ENCODE assay signal across 10 mouse cellular contexts in genomic region chr4:41676248-41677005, GRCm38 (mm10). TPM values are rescaled to one million over a fixed set of nuclear protein-coding genes. Genes with fewer than 3 reads are reported as not detected.
DNase-seq lines count a peak whose midpoint lies in the region; ATAC-seq and TF ChIP-seq lines count a peak whose summit lies in the region.
"Had no signal": no experiment of that assay in that cellular context is flagged by ENCODE, and none has a peak within 500 bp of the region (broad histone marks: within the 10 kb centered on the region; RNA-seq: fewer than 3 reads in every experiment).

No protein-coding gene starts in this region.

- peak; percentile 77; the same call in 1 of the 2 replicates for ATAC-seq in kidney, postnatal 0 days (replicated peaks; ENCODE audit: low FRiP score, low read depth)
- ATAC-seq in midbrain, embryonic 12.5 days (ENCODE audit: low FRiP score, low read depth): no peak

- no peaks in the 10 kb centered on the region; the same call in 1 of the 2 replicates for H3K27me3 ChIP-seq in kidney, postnatal 0 days (ENCODE audit: insufficient read depth, low read length)
- no peaks in the 10 kb centered on the region for H3K27me3 ChIP-seq in kidney, adult 2 months (replicated peaks; ENCODE audit: control insufficient read depth, insufficient read depth, low read length)
- H3K27me3 ChIP-seq in embryonic facial prominence, embryonic 10.5 days (replicated peaks; ENCODE audit: low read depth, poor library complexity, severe bottlenecking): peaks cover 73% of the 10 kb centered on the region
- no peaks in the 10 kb centered on the region for H3K27me3 ChIP-seq in midbrain, embryonic 12.5 days
- H3K27me3 ChIP-seq in limb, embryonic 10.5 days (ENCODE audit: low read depth, poor library complexity, severe bottlenecking): peaks cover 100% of the 10 kb centered on the region
- H3K27me3 ChIP-seq: embryonic facial prominence, embryonic 12.5 days had no signal

- peak overlapping the region; percentile 40; the same call in 1 of the 2 replicates for H3K27ac ChIP-seq in kidney, postnatal 0 days
- H3K27ac ChIP-seq in kidney, adult 2 months (ENCODE audit: insufficient read depth, low read depth, low read length): no peak overlapping the region
- H3K27ac ChIP-seq in embryonic facial prominence, embryonic 10.5 days (replicated peaks): peak overlapping the region; percentile 26; the same call in 1 of the 2 replicates
- peak overlapping the region; percentile 61 for H3K27ac ChIP-seq in midbrain, embryonic 12.5 days (replicated peaks)
- no peak overlapping the region for H3K27ac ChIP-seq in limb, embryonic 10.5 days
- H3K27ac ChIP-seq: embryonic facial prominence, embryonic 12.5 days had no signal

- H3K4me1 ChIP-seq in kidney, postnatal 0 days (replicated peaks; ENCODE audit: insufficient read depth, low read length): peaks cover 41% of the 10 kb centered on the region
- peaks cover 5% of the 10 kb centered on the region; the same call in 1 of the 2 replicates for H3K4me1 ChIP-seq in kidney, adult 2 months (ENCODE audit: control insufficient read depth, insufficient read depth, low read length)
- H3K4me1 ChIP-seq in embryonic facial prominence, embryonic 10.5 days: peaks cover 86% of the 10 kb centered on the region
- H3K4me1 ChIP-seq in midbrain, embryonic 12.5 days: peaks cover 97% of the 10 kb centered on the region
- peaks cover 61% of the 10 kb centered on the region for H3K4me1 ChIP-seq in limb, embryonic 10.5 days

- TF ChIP-seq POLR2A in kidney, adult 2 months (IDR thresholded peaks at IDR 0.05; ENCODE audit: low read depth, low read length): no peak

- DNase-seq in kidney, postnatal 0 days (ENCODE audit: low spot score): no peak
- no peak for DNase-seq in kidney, adult 2 months
- peak; percentile 65 to 70 for DNase-seq in adrenal gland, postnatal 36 days
- DNase-seq in embryonic facial prominence, embryonic 10.5 days (ENCODE audit: low spot score): no peak
- no peak for DNase-seq in left cerebral cortex, adult 9 months (ENCODE audit: low spot score in 2 of 2)
- no peak for DNase-seq in layer of hippocampus, adult 11-12 months (ENCODE audit: low spot score)
- no peak for DNase-seq in limb, embryonic 10.5 days (ENCODE audit: low spot score)

- no peak overlapping the region for H3K4me3 ChIP-seq in kidney, postnatal 0 days (replicated peaks; ENCODE audit: low read depth, low read length)
- no peak overlapping the region for H3K4me3 ChIP-seq in kidney, adult 2 months (ENCODE audit: insufficient read depth, low read depth, low read length)
- no peak overlapping the region for H3K4me3 ChIP-seq in embryonic facial prominence, embryonic 10.5 days
- no peak overlapping the region for H3K4me3 ChIP-seq in midbrain, embryonic 12.5 days
- no peak overlapping the region for H3K4me3 ChIP-seq in limb, embryonic 10.5 days
- H3K4me3 ChIP-seq: embryonic facial prominence, embryonic 12.5 days had no signal

- no peaks in the 10 kb centered on the region for H3K36me3 ChIP-seq in kidney, postnatal 0 days (ENCODE audit: insufficient read depth, low read length)
- H3K36me3 ChIP-seq in kidney, adult 2 months (ENCODE audit: control insufficient read depth, insufficient read depth, low read length): no peaks in the 10 kb centered on the region
- H3K36me3 ChIP-seq in embryonic facial prominence, embryonic 10.5 days (replicated peaks): peaks cover 27% of the 10 kb centered on the region; the same call in 1 of the 2 replicates
- H3K36me3 ChIP-seq in midbrain, embryonic 12.5 days: peaks cover 26% of the 10 kb centered on the region; the same call in 1 of the 2 replicates
- peaks cover 8% of the 10 kb centered on the region; the same call in 1 of the 2 replicates for H3K36me3 ChIP-seq in limb, embryonic 10.5 days
- H3K36me3 ChIP-seq: embryonic facial prominence, embryonic 12.5 days had no signal

- H3K4me2 ChIP-seq in kidney, postnatal 0 days (ENCODE audit: low read length): no peak overlapping the region
- H3K4me2 ChIP-seq in midbrain, embryonic 12.5 days (replicated peaks): no peak overlapping the region
- H3K4me2 ChIP-seq: embryonic facial prominence, embryonic 12.5 days had no signal

- no peak overlapping the region for H3K9ac ChIP-seq in kidney, postnatal 0 days (ENCODE audit: low read depth, low read length)
- H3K9ac ChIP-seq in midbrain, embryonic 12.5 days (replicated peaks): peak overlapping the region; percentile 39; the same call in 1 of the 2 replicates

- WGBS in kidney, postnatal 0 days: 56% methylated on average over 17 of the region's 17 CpGs
- WGBS in kidney, adult 2 months: 57% methylated on average over 17 of the region's 17 CpGs
- 67% methylated on average over 17 of the region's 17 CpGs for WGBS in embryonic facial prominence, embryonic 10.5 days
- 75% methylated on average over 17 of the region's 17 CpGs for WGBS in midbrain, embryonic 12.5 days
- WGBS in limb, embryonic 10.5 days: 68% methylated on average over 17 of the region's 17 CpGs

- TF ChIP-seq CTCF in kidney, postnatal 0 days (IDR thresholded peaks at IDR 0.05; ENCODE audit: low read depth): no peak
- TF ChIP-seq CTCF in kidney, adult 2 months (conservative IDR thresholded peaks at IDR 0.05; ENCODE audit: insufficient read depth, insufficient read length, low read depth, low read length): no peak

- H3K9me3 ChIP-seq in kidney, postnatal 0 days (replicated peaks; ENCODE audit: low read length): no peaks in the 10 kb centered on the region
- no peaks in the 10 kb centered on the region for H3K9me3 ChIP-seq in embryonic facial prominence, embryonic 10.5 days
- H3K9me3 ChIP-seq in midbrain, embryonic 12.5 days: no peaks in the 10 kb centered on the region
- no peaks in the 10 kb centered on the region for H3K9me3 ChIP-seq in limb, embryonic 10.5 days (replicated peaks)
- H3K9me3 ChIP-seq: embryonic facial prominence, embryonic 12.5 days had no signal

RNA-seq across cellular contexts. Expression of gene Cntfr, which starts 20.5 kb away (rescaled TPM):
- 8.6 and 8.7 TPM in 2 replicates for polyA plus RNA-seq in kidney, postnatal 0 days (2015; fragmentation: Nextera tagmentation; extraction: Ambion mirVana)
- polyA plus RNA-seq in kidney, adult 2 months (2012; rRNA removed): 15.4 and 15.9 TPM in 2 replicates
- total RNA-seq in adrenal gland, postnatal 36 days (2021): 10 to 100 TPM; 39.3 to 40.3 TPM
- 8.6 and 11.1 TPM in 2 replicates for polyA plus RNA-seq in embryonic facial prominence, embryonic 10.5 days (2016; fragmentation: Nextera tagmentation; extraction: Ambion mirVana)
- polyA plus RNA-seq in midbrain, embryonic 12.5 days (2016; fragmentation: Nextera tagmentation; extraction: Ambion mirVana): 35.0 and 43.5 TPM in 2 replicates
- polyA plus RNA-seq in limb, embryonic 10.5 days (2016; fragmentation: Nextera tagmentation; extraction: Ambion mirVana): 6.1 and 7.8 TPM in 2 replicates
- total RNA-seq: megakaryocyte-erythroid progenitor cell, adult 5-6 weeks had no signal

RNA-seq across cellular contexts. Expression of gene Il11ra1, which starts 23.4 kb away (rescaled TPM):
- 157 and 159 TPM in 2 replicates for polyA plus RNA-seq in kidney, postnatal 0 days (2015; fragmentation: Nextera tagmentation; extraction: Ambion mirVana)
- 125 and 126 TPM in 2 replicates for polyA plus RNA-seq in kidney, adult 2 months (2012; rRNA removed)
- total RNA-seq in adrenal gland, postnatal 36 days (2021): 10 to 100 TPM; 79.1 to 85.0 TPM
- 146 and 188 TPM in 2 replicates for polyA plus RNA-seq in embryonic facial prominence, embryonic 10.5 days (2016; fragmentation: Nextera tagmentation; extraction: Ambion mirVana)
- 63.1 and 76.5 TPM in 2 replicates for polyA plus RNA-seq in midbrain, embryonic 12.5 days (2016; fragmentation: Nextera tagmentation; extraction: Ambion mirVana)
- 202 and 253 TPM in 2 replicates for polyA plus RNA-seq in limb, embryonic 10.5 days (2016; fragmentation: Nextera tagmentation; extraction: Ambion mirVana)

RNA-seq across cellular contexts. Expression of gene Enho, which starts 36.3 kb away (rescaled TPM):
- polyA plus RNA-seq in kidney, postnatal 0 days (2015; fragmentation: Nextera tagmentation; extraction: Ambion mirVana): 20.2 and 23.9 TPM in 2 replicates
- 9.3 and 9.9 TPM in 2 replicates for polyA plus RNA-seq in kidney, adult 2 months (2012; rRNA removed)
- 1 to 10 TPM; 2.8 to 3.5 TPM for total RNA-seq in adrenal gland, postnatal 36 days (2021)
- polyA plus RNA-seq in embryonic facial prominence, embryonic 10.5 days (2016; fragmentation: Nextera tagmentation; extraction: Ambion mirVana): 19.3 and 19.8 TPM in 2 replicates
- 59.3 and 65.4 TPM in 2 replicates for polyA plus RNA-seq in midbrain, embryonic 12.5 days (2016; fragmentation: Nextera tagmentation; extraction: Ambion mirVana)
- polyA plus RNA-seq in limb, embryonic 10.5 days (2016; fragmentation: Nextera tagmentation; extraction: Ambion mirVana): 21.0 and 24.2 TPM in 2 replicates
- total RNA-seq: megakaryocyte-erythroid progenitor cell, adult 5-6 weeks had no signal

RNA-seq across cellular contexts. Expression of gene Rpp25l, which starts 36.9 kb away (rescaled TPM):
- 63.3 and 65.2 TPM in 2 replicates for polyA plus RNA-seq in kidney, postnatal 0 days (2015; fragmentation: Nextera tagmentation; extraction: Ambion mirVana)
- 57.0 and 62.2 TPM in 2 replicates for polyA plus RNA-seq in kidney, adult 2 months (2012; rRNA removed)
- total RNA-seq in adrenal gland, postnatal 36 days (2021): 10 to 100 TPM; 39.2 to 42.6 TPM
- polyA plus RNA-seq in embryonic facial prominence, embryonic 10.5 days (2016; fragmentation: Nextera tagmentation; extraction: Ambion mirVana): 91.2 and 91.9 TPM in 2 replicates
- 68.7 and 69.3 TPM in 2 replicates for polyA plus RNA-seq in midbrain, embryonic 12.5 days (2016; fragmentation: Nextera tagmentation; extraction: Ambion mirVana)
- 93.6 and 101 TPM in 2 replicates for polyA plus RNA-seq in limb, embryonic 10.5 days (2016; fragmentation: Nextera tagmentation; extraction: Ambion mirVana)

RNA-seq across cellular contexts. Expression of gene Dctn3, which starts 46.5 kb away (rescaled TPM):
- 152 and 154 TPM in 2 replicates for polyA plus RNA-seq in kidney, postnatal 0 days (2015; fragmentation: Nextera tagmentation; extraction: Ambion mirVana)
- 76.0 and 92.6 TPM in 2 replicates for polyA plus RNA-seq in kidney, adult 2 months (2012; rRNA removed)
- total RNA-seq in adrenal gland, postnatal 36 days (2021): 100 to 1,000 TPM; 103 to 123 TPM
- 133 and 140 TPM in 2 replicates for polyA plus RNA-seq in embryonic facial prominence, embryonic 10.5 days (2016; fragmentation: Nextera tagmentation; extraction: Ambion mirVana)
- polyA plus RNA-seq in midbrain, embryonic 12.5 days (2016; fragmentation: Nextera tagmentation; extraction: Ambion mirVana): 184 and 185 TPM in 2 replicates
- 118 and 123 TPM in 2 replicates for polyA plus RNA-seq in limb, embryonic 10.5 days (2016; fragmentation: Nextera tagmentation; extraction: Ambion mirVana)

Comparison
In these comparisons a context has a peak if more than half of its experiments do, and no peak if none do; other contexts are left out.
1. H3K27ac ChIP-seq: peak in kidney, postnatal 0 days (single experiment), embryonic facial prominence, embryonic 10.5 days (single experiment) and midbrain, embryonic 12.5 days (single experiment); none in kidney, adult 2 months (single experiment) and limb, embryonic 10.5 days (single experiment).
2. DNase-seq: peak in adrenal gland, postnatal 36 days (2 of 2); none in kidney, postnatal 0 days (single experiment), kidney, adult 2 months (single experiment), embryonic facial prominence, embryonic 10.5 days (single experiment), left cerebral cortex, adult 9 months (0 of 2), layer of hippocampus, adult 11-12 months (single experiment) and limb, embryonic 10.5 days (single experiment).